Mouse (Mus musculus): ENCODE results near the gene Olfr49. TPM values are rescaled to one million over a fixed set of nuclear protein-coding genes. Genes with fewer than 3 reads are reported as not detected.

Olfr49 gene
- total RNA-seq, 2 experiments from 2014 or later = not detected

DNA sequence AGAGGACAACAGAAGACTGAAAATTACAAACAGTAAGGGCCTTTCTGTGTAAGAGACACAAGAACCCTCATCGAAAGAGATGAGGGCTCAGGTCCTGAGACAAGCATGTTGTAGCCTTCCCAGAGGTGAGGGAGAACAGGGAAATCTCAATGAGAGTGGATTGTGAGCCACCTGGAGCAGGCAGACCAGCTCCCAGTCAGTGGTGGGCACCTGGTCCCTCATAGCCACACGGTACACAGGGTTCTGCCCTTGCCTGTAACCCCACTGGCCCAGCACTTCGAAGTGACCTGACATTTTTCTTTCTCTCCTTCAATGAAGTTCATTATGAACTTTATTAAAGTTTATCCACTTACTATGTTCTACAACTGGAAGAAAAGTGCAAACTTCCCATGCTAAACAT, 12.0 kb downstream of the Olfr49 start:
- no peak for TF ChIP-seq CTCF (IDR thresholded peaks at IDR 0.05)
- Histone ChIP-seq H3K27ac (no peak overlapping the region), H3K4me3 (no peak overlapping the region)
- DNase-seq = no peak
- intact Hi-C loops (cut with DNase I) = no loop called here

DNA sequence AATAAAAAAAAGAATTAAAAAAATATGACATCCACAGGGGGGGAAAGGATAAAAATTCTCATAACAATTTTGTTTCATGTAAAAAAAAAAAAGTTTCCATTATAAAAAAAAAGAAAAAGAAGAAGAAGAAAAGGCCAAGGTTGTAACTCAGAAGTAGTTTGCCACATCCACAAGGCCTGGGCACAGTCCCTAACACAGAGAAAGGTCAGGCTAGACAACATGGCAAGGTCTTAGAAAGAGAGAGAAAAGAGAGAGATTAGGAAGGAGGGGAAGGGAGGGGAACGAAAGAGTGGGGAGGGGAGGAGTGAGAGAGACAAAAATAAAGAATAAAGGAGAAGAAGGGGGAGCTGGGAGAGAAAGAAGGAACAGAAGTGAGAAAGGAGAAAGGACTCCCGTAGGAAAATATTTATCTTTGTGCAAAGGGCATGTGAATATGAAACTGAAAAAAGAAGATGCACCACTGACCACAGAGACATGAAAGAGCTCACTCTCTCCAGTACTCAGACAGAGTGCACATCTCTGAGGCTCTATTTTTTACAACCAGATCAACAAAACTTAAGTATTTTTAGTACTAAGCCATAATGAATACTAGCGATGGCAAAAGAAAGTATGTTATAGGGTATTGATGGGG, 12.6 kb downstream of the Olfr49 start:
- DNase-seq = no peak
- TF ChIP-seq CTCF (IDR thresholded peaks at IDR 0.05) = no peak
- Histone ChIP-seq H3K27ac (no peak overlapping the region), H3K4me3 (no peak overlapping the region)
- intact Hi-C loops (cut with DNase I) = no loop called here

DNA sequence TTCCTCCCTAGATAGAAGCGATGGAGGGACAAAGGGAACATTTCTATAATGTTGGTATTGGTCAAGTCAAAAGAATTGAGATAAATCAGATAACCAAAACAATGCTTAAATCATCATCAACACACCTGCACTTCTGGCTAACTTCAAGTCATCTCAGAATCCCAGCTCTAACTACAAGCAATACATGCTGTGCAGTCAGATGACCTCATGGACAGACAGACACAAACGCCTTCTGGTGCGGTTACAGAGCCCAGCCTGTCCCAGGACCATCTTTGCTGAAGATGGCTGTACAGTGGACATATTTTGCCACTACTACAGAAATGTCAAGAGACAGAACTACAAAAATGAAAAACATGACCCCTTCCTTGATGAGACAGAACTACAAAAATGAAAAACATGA, 14.3 kb downstream of the Olfr49 start:
- TF ChIP-seq CTCF (IDR thresholded peaks at IDR 0.05) = no peak
- Histone ChIP-seq H3K4me3 (no peak overlapping the region), H3K27ac (no peak overlapping the region)
- intact Hi-C loops (cut with DNase I) = no loop called here
- DNase-seq = no peak

DNA sequence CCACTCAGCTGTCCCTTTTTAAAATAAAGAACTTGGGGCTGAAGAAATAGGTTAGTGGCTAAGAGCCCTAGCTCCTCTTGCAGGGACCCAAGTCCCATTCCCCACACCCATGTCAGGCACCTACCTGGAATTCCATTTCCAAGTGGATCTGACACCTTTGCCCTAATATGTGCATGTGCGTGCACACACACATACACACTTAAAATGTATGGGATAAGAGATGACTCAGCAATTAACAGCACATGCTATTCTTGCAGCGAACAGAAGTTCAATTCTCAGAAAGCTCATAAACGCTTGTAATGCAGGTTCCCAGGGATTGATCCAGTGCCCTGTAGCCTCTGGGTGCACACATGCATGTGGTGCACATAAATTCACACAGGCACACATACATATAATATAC, 15.2 kb downstream of the Olfr49 start:
- no peak for TF ChIP-seq CTCF (IDR thresholded peaks at IDR 0.05)
- no peak overlapping the region for H3K27ac ChIP-seq
- H3K4me3 ChIP-seq = no peak overlapping the region
- DNase-seq = no peak
- intact Hi-C loops (cut with DNase I) = no loop called here

DNA sequence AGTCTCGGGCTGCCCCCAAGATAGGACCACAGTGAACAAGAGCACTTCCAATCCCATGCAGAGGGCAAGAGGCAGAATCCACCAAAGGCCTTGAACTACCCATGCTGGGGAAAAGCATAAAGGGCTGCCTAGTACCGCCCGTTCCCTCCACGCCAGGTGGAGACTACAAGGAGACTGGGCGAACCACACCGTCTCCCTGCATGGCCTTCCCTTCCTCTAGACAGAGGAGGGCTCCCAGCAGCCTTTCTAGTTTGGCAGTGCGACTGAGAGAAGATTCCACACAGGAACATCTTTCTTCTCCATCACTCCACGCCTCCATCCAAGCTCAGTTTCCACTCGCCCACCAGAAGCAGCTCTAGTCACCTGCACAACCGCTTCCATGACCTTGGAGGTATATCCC, 16.8 kb downstream of the Olfr49 start:
- DNase-seq = no peak
- TF ChIP-seq CTCF (IDR thresholded peaks at IDR 0.05) = no peak
- intact Hi-C loops (cut with DNase I) = no loop called here
- H3K4me3 ChIP-seq = no peak overlapping the region
- H3K27ac ChIP-seq = no peak overlapping the region

DNA sequence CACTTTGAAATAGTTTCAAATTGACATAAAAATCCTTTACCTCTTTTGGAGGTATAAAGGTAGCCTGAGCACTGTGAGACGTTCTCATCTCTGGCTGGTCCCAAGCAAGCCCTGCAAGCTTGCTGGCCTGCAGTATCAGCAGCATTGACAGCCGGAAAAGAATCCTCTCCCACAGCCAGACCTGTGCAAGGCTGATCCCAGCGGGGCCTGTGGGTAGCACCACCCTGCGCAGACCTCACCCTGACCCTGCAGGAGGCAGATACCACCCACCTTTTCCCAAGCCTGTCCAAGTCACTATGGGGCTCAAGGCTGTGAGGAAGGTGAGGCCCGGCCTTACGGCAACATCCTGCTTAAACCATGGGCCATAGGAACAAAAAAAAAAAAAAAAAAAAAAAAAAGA, 18.8 kb downstream of the Olfr49 start:
- intact Hi-C loops (cut with DNase I) = no loop called here
- TF ChIP-seq CTCF (IDR thresholded peaks at IDR 0.05) = no peak
- Histone ChIP-seq H3K4me3 (no peak overlapping the region), H3K27ac (no peak overlapping the region)
- DNase-seq = no peak

DNA sequence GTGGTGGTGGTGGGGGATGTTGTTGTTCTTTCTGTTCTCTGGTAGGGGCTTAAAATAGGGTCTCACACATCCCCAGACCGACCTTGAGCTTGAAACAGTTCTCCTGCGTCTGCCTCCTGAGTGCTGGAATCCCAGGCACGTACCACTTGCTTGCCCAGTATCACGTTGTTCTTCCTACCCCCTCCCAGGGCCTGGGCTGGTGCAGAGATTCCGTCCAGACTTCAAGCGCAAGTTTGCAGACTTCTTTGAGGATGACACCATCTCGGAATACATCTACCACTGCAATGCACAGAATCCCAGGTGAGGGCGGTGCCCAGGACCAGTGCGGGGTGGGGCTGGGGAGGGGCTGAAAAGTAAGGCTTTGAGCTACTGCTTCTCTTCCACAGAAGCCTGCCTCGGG, 19.6 kb downstream of the Olfr49 start:
- H3K4me3 ChIP-seq = no peak overlapping the region
- H3K27ac ChIP-seq = no peak overlapping the region
- TF ChIP-seq CTCF (IDR thresholded peaks at IDR 0.05) = no peak
- no peak for DNase-seq
- intact Hi-C loops (cut with DNase I) = no loop called here

DNA sequence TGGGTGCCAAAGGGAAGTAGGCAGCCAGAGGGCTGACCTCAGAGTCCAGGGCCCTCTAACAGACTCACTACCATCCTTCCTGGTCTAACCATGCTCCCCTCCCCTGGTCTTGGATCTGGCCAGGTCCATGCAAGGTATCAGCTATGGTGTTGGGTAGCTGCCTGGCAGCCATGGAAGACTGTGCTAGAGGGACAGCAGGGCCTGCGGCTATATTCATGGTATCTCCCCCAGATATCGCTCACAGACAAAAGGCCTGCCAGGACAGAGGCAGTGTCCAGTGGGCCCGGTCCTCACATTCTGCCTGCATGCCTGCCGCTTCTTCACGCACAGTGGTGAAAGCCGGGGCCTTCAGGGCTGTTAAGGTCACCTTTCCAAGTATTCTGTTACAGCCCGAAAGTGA, 20.5 kb downstream of the Olfr49 start:
- intact Hi-C loops (cut with DNase I) = no loop called here
- DNase-seq = no peak
- Histone ChIP-seq H3K4me3 (no peak overlapping the region), H3K27ac (no peak overlapping the region)
- TF ChIP-seq CTCF (IDR thresholded peaks at IDR 0.05) = no peak

DNA sequence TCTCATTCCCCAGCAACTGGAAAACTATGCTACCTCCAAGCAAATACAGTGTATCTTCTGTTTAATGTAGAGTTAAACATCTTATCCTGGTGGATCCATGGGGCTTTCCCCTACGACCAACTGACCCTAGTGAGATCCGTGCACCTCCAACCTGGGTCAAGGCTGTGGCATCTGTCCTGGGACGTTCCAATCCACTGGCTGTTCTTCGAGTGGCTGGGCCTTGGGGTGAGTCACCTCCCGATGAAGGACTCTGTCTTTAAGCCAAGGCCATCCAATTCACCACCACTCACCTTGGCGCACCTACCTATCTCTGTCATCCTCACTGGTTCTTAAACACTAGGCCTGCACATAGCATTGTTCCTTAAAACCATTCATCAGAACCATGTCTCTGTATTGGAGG, 21.6 kb downstream of the Olfr49 start:
- TF ChIP-seq CTCF (IDR thresholded peaks at IDR 0.05) = no peak
- intact Hi-C loops (cut with DNase I) = no loop called here
- Histone ChIP-seq H3K27ac (no peak overlapping the region), H3K4me3 (no peak overlapping the region)
- no peak for DNase-seq

DNA sequence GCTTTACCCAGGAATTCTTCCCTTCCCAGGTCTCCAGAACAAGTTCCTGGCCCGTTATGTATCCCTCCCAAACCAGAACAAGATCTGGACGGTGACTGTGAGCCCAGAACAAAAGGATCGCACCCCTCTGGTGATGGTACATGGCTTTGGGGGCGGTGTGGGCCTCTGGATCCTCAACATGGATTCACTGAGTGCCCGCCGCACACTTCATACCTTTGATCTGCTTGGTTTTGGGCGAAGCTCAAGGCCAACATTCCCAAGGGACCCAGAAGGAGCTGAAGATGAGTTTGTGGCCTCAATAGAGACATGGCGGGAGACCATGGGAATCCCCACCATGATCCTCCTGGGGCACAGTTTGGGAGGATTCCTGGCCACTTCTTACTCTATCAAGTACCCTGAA, 22.1 kb downstream of the Olfr49 start:
- no peak overlapping the region for H3K4me3 ChIP-seq
- DNase-seq = no peak
- intact Hi-C loops (cut with DNase I) = no loop called here
- TF ChIP-seq CTCF (IDR thresholded peaks at IDR 0.05) = no peak
- no peak overlapping the region for H3K27ac ChIP-seq

DNA sequence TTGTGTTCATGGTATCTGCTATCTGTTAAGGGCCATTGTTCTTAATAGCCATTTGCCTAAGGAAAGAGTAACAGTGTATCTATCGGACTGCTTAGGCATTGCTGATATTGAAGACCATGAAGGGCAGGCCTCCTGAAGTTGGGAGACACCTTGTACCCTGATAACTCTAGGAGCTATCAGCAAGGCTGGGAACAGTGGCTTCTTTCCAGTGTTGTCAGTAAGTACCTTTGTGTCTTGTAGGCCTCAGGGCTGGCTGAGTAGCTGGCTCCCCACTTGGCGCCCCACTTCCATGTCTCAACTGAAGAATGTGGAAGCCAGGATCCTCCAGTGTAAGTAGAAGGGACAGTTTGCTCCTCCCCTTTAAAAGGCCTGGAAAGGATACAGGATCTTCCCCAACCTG, 23.4 kb downstream of the Olfr49 start:
- Histone ChIP-seq H3K4me3 (no peak overlapping the region), H3K27ac (no peak overlapping the region)
- no peak for TF ChIP-seq CTCF (IDR thresholded peaks at IDR 0.05)
- DNase-seq = no peak
- intact Hi-C loops (cut with DNase I) = loop anchor here (2.0 kb wide), 1 partner anchor 99 kb away; the partner anchor contains the start of gene Oxa1l

DNA sequence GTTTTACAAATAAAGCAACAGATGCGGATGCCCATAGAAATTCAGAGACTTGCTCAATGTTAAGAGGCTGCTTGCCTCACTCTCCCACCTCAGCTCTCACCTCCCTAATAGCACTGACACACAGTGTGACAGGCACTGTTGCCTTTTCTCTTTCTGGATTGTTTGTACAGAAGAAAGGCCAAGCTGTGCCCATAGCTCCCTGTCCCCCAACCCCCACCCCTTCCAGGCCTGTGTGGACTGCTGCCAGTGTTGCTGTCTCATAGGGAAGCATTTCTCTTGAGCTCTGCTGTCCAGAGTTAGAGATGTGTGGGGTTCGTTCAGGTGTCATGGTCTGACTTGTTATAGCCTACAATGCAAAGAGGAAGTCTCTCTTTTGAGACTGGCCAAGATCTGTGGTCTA, 24.5 kb downstream of the Olfr49 start:
- H3K27ac ChIP-seq = peak overlapping the region; percentile 95
- intact Hi-C loops (cut with DNase I) = loop anchor here (2.0 kb wide), 1 partner anchor 101 kb away; the partner anchor contains the start of gene Oxa1l

DNA sequence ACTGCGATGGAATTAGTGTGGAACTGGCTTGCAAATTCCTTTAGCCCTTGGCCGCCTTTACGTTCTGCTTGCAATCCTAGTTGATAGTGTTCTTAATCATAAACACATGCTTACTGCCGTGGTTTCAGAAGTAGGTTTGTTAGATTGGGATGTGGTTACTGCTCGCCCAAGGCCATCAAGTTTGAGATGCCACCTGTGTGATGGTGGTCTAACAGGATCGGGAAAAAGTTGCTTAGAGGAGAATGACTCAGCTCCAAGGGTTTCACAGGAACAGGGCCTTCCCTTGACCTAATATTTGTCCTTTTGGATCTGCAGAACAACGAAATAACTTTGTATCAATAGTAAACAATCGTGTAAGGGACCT, 25.0 kb downstream of the Olfr49 start:
- intact Hi-C loops (cut with DNase I) = loop anchor here (2.0 to 10.0 kb wide), 2 partner anchors 101 to 835 kb away; partner anchors contain the start of genes Oxa1l, Thtpa and Zfhx2
- Histone ChIP-seq H3K27ac (peak overlapping the region; percentile 95), H3K4me3 (peak overlapping the region; percentile 75)
- no peak for TF ChIP-seq CTCF (IDR thresholded peaks at IDR 0.05)
- DNase-seq = no peak

More for the DNA sequence above, 24.5 kb downstream of the Olfr49 start:
- TF ChIP-seq CTCF (IDR thresholded peaks at IDR 0.05) = no peak
- no peak for DNase-seq
- peak overlapping the region; percentile 75 for H3K4me3 ChIP-seq

DNA sequence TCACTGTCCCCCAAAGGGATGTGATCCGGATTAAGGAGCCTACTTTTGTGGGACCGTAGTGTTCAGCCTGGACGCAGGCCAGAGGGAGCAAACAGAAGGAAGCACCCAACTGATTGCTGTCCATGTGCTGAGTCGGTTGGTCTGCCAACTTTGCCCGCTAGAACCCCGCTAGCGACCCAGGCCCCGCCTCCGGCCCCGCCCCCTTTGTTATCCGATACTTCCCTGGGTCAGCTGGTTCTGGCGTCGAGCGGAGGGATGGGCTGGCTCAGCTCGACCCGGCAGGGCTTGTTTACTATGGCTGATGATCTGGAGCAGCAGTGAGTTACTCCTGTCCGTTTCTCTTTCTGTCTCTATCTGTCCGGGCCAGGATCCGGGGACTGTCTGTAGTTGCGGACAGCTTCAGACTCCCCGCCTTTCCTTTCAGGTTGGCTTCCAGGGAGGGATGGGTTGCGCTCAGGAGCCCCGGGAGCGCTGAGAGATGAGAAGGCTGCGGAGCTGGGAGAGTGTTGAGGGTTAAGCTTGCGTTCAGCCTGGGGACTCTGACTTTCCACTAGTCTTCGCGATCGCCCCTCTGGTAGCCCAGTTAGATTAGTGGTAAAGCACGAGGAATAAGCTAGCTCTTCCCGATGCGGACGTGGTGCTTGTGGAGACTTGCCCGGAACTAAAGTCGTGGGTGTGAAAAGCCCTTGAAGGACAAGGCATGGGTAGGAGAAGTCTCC, 25.6 kb downstream of the Olfr49 start:
- DNase-seq = peak; percentile 97
- TF ChIP-seq CTCF (IDR thresholded peaks at IDR 0.05) = no peak
- intact Hi-C loops (cut with DNase I) = loop anchor here (10.0 kb wide), 1 partner anchor 836 kb away; the partner anchor contains the start of genes Thtpa and Zfhx2
- Histone ChIP-seq H3K4me3 (peak overlapping the region; percentile 75), H3K27ac (peak overlapping the region; percentile 95)
